Mouse (Mus musculus): ENCODE measurements around the gene Dennd5b. TPM values are rescaled to one million over a fixed set of nuclear protein-coding genes. Genes with fewer than 3 reads are reported as not detected.

The Dennd5b gene
- polyA plus RNA-seq, 1 experiment from 2014 or later = 3.8 TPM

DNA sequence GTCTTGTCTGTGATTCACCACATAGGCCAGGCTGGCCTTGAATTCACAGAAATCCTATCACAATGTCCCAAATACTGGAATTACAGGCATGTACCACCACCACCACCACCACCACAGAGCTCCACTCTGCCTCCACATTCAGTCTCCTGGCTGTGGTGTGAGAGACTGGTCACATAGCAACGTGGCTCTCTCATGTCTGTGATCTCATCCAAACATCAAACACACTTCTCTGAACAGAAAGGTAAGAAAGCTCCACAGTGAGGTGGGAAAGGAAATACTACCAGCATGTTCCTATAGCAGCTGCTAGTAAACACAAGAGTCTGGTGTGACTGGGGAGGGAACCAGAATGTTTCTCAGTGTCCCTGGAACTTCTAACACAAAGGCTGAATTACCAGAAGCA lies 140.2 kb downstream of the Dennd5b start:
- Histone ChIP-seq H3K4me1 (replicated peaks) (no peaks in the 10 kb centered on the region), H3K4me3 (replicated peaks) (no peak overlapping the region), H3K27me3 (no peaks in the 10 kb centered on the region), H3K9ac (no peak overlapping the region), H3K9me3 (replicated peaks) (no peaks in the 10 kb centered on the region), H3K36me3 (no peaks in the 10 kb centered on the region), H3K4me2 (no peak overlapping the region), H3K27ac (no peak overlapping the region)
- no peak for ATAC-seq (ENCODE audit: low read depth)
- no peak for DNase-seq
- 22% methylated on average over 1 of the region's 1 CpGs for WGBS (ENCODE audit: insufficient replicate concordance)

- Histone ChIP-seq H3K27me3 (no peaks in the 10 kb centered on the region), H3K4me3 (replicated peaks) (no peak overlapping the region), H3K4me1 (replicated peaks) (peaks cover 6% of the 10 kb centered on the region; the same call in 1 of the 2 replicates), H3K9ac (no peak overlapping the region), H3K36me3 (no peaks in the 10 kb centered on the region), H3K9me3 (replicated peaks) (no peaks in the 10 kb centered on the region), H3K4me2 (no peak overlapping the region), H3K27ac (no peak overlapping the region)
- 47% methylated on average over 4 of the region's 4 CpGs for WGBS (ENCODE audit: insufficient replicate concordance)
- DNase-seq (no peak), ATAC-seq (ENCODE audit: low read depth) (no peak)
These were observed 141.8 kb downstream of the Dennd5b start for GRCm38 (mm10) chr6:148959540-148960238.

DNA sequence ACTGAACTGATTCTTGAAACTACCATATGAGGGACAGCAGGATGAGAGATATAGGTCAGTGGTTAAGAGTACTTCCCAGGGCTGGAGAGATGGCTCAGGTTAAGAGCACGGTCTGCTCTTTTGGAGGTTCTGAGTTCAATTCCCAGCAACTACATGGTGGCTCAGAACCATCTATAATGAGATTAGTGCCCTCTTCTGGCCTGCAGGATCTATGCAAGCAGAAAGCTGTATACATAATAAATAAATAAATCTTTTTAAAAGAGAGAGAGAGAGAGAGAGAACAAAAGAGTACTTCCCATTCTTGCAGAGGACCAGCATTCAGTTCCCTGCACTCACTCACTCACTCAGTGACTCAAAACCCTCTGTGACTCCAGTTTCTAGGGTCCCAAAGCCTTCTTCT lies 142.8 kb downstream of the Dennd5b start:
- no peak for ATAC-seq (ENCODE audit: low read depth)
- Histone ChIP-seq H3K36me3 (no peaks in the 10 kb centered on the region), H3K9ac (no peak overlapping the region), H3K27ac (no peak overlapping the region), H3K4me1 (replicated peaks) (peaks cover 6% of the 10 kb centered on the region; the same call in 1 of the 2 replicates), H3K9me3 (replicated peaks) (no peaks in the 10 kb centered on the region), H3K27me3 (no peaks in the 10 kb centered on the region), H3K4me3 (replicated peaks) (no peak overlapping the region), H3K4me2 (no peak overlapping the region)
- DNase-seq = no peak
- 67% methylated on average over 1 of the region's 1 CpGs for WGBS (ENCODE audit: insufficient replicate concordance)

DNA sequence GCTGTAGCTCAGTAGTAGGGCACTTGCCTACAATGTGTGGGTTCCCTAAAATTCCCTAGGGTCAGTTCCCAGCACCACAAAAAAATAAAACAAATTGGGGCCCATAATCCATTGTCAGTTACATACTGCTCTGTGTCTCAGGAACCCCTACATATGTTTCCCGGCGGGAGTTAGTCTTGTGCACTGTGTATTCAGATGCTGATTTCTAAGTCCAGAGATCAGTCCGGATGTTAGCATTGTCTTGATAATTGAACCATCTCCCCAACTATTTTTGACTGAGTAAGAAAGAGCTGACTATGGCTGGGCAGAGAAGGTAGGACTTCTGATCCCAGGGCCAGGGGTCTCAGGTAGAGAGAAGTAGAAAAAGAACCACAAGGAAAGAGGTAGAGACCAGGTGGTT lies 144.4 kb downstream of the Dennd5b start:
- DNase-seq (no peak), ATAC-seq (ENCODE audit: low read depth) (no peak)
- H3K9ac ChIP-seq = no peak overlapping the region
- no peaks in the 10 kb centered on the region for H3K36me3 ChIP-seq
- no peaks in the 10 kb centered on the region for H3K27me3 ChIP-seq
- no peak overlapping the region for H3K4me2 ChIP-seq
- H3K4me1 ChIP-seq (replicated peaks) = peaks cover 6% of the 10 kb centered on the region; the same call in 1 of the 2 replicates
- no peaks in the 10 kb centered on the region for H3K9me3 ChIP-seq (replicated peaks)
- 72% methylated on average over 3 of the region's 3 CpGs for WGBS (ENCODE audit: insufficient replicate concordance)
- no peak overlapping the region for H3K4me3 ChIP-seq (replicated peaks)
- H3K27ac ChIP-seq = no peak overlapping the region

- H3K9ac ChIP-seq = no peak overlapping the region
- DNase-seq (no peak), ATAC-seq (ENCODE audit: low read depth) (no peak)
- H3K4me1 ChIP-seq (replicated peaks) = peaks cover 6% of the 10 kb centered on the region; the same call in 1 of the 2 replicates
- H3K9me3 ChIP-seq (replicated peaks) = no peaks in the 10 kb centered on the region
- H3K27ac ChIP-seq = no peak overlapping the region
- no peaks in the 10 kb centered on the region for H3K27me3 ChIP-seq
- no peak overlapping the region for H3K4me3 ChIP-seq (replicated peaks)
- H3K36me3 ChIP-seq = no peaks in the 10 kb centered on the region
- no peak overlapping the region for H3K4me2 ChIP-seq
These were observed 145.6 kb downstream of the Dennd5b start for GRCm38 (mm10) chr6:148955641-148956420.

- ATAC-seq (ENCODE audit: low read depth) = no peak
- DNase-seq = no peak
- 40% methylated on average over 11 of the region's 11 CpGs for WGBS (ENCODE audit: insufficient replicate concordance)
These were observed 154.5 kb downstream of the Dennd5b start for GRCm38 (mm10) chr6:148946881-148947405.

DNA sequence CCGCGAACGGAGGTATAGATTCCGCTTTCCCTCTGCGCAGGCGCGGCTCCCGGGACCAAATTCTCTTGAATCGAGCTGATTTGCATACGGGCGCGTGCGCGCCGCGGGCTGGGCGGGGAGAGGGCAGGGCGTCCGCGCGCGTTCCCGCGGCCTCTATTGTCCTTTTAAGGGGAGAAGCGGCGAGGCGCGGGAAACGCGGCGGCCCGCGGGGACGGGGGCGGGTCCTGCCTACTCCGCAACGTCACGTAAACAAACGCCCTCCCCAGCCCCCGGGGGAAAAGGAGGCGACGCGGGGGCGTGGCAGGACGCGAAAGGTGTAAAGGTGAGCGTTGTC lies 155.1 kb downstream of the Dennd5b start, which contains the start of gene Sinhcaf:
Gene Sinhcaf (minus strand): TSS at position 59 of the 334 bp plus-strand sequence.
- under 1% methylated on average over 47 of the region's 47 CpGs for WGBS (ENCODE audit: insufficient replicate concordance)

More at GRCm38 (mm10) chr6:148946881-148947405, 154.5 kb downstream of the Dennd5b start:
- Histone ChIP-seq H3K9ac (peak overlapping the region; percentile 93), H3K4me2 (peak overlapping the region; percentile 98), H3K9me3 (replicated peaks) (no peaks in the 10 kb centered on the region), H3K27ac (peak overlapping the region; percentile 72), H3K4me1 (replicated peaks) (peaks cover 32% of the 10 kb centered on the region), H3K4me3 (replicated peaks) (peak overlapping the region; percentile 90), H3K27me3 (no peaks in the 10 kb centered on the region), H3K36me3 (peaks cover 5% of the 10 kb centered on the region; the same call in 1 of the 2 replicates)

DNA sequence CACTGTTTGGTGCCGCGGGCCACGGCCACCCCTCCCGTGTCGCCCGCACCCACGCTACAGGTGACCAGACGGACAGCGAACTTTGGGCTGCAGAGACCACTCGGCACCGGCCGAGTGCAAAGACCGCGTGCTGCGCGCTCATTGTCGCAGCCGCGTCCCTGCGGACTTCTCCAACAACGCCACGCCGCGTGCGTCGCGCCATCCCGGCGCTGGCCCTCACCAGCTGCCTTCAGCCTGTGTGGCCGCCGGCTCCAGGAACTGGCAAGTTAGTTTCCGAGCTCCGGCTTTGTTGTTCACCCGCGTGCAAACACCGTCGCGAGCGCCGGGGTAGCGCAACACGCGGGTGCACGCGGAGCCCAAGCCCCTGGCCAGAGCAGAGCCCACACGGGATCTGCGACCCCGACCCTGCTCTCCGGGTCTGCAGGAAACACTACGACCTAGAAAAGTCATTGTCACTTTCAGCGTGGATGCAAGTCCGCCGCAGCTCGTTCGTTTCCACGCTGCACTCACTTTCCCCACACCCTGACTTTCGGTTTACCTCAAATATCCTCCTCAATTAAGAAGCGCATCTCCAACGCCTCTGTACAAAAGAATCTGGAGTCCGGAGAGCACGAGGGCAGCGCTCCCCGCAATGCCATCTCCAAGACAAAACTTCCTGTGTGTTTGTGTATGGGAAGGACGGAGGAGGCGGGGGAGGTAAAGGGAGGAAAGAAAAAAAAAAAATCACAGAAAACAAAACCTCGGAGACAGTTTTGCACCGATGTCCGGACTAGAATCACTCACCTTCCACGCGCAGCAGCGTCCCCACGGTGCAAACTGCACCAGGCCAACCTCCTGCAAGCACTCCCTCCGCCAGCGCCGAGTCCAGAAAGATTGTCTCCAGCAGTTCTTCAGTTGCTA lies 155.7 kb downstream of the Dennd5b start:
- H3K27ac ChIP-seq = peak overlapping the region; percentile 86
- WGBS (ENCODE audit: insufficient replicate concordance) = under 1% methylated on average over 75 of the region's 75 CpGs
- ATAC-seq (ENCODE audit: low read depth) (peak; percentile 13), DNase-seq (peak; percentile 35)
- peak overlapping the region; percentile 93 for H3K9ac ChIP-seq
- no peaks in the 10 kb centered on the region for H3K9me3 ChIP-seq (replicated peaks)
- H3K4me3 ChIP-seq (replicated peaks) = peak overlapping the region; percentile 90
- peaks cover 39% of the 10 kb centered on the region for H3K4me1 ChIP-seq (replicated peaks)
- H3K4me2 ChIP-seq = peak overlapping the region; percentile 98
- peaks cover 10% of the 10 kb centered on the region; the same call in 1 of the 2 replicates for H3K36me3 ChIP-seq
- no peaks in the 10 kb centered on the region for H3K27me3 ChIP-seq

More for the DNA sequence above, 155.1 kb downstream of the Dennd5b start, which contains the start of gene Sinhcaf:
- Histone ChIP-seq H3K4me1 (replicated peaks) (peaks cover 38% of the 10 kb centered on the region), H3K36me3 (peaks cover 10% of the 10 kb centered on the region; the same call in 1 of the 2 replicates), H3K27me3 (no peaks in the 10 kb centered on the region), H3K9me3 (replicated peaks) (no peaks in the 10 kb centered on the region), H3K27ac (peak within 1 kb of the TSS; percentile 86), H3K4me2 (peak within 1 kb of the TSS; percentile 98), H3K4me3 (replicated peaks) (peak within 1 kb of the TSS; percentile 90), H3K9ac (peak within 1 kb of the TSS; percentile 93)
- peak; percentile 98 for DNase-seq
- ATAC-seq (ENCODE audit: low read depth) = peak; percentile 85

GRCm38 (mm10) chr6:148944767-148945508 lies 156.5 kb downstream of the Dennd5b start:
- Histone ChIP-seq H3K27me3 (no peaks in the 10 kb centered on the region), H3K9me3 (replicated peaks) (no peaks in the 10 kb centered on the region), H3K9ac (peak overlapping the region; percentile 93), H3K36me3 (peaks cover 10% of the 10 kb centered on the region; the same call in 1 of the 2 replicates), H3K4me1 (replicated peaks) (peaks cover 39% of the 10 kb centered on the region), H3K27ac (peak overlapping the region; percentile 86), H3K4me2 (peak overlapping the region; percentile 98), H3K4me3 (replicated peaks) (peak overlapping the region; percentile 90)
- ATAC-seq (ENCODE audit: low read depth) (peak; percentile 72), DNase-seq (peak; percentile 62)
- under 1% methylated on average over 92 of the region's 92 CpGs for WGBS (ENCODE audit: insufficient replicate concordance)

GRCm38 (mm10) chr6:148944344-148944766 lies 157.1 kb downstream of the Dennd5b start:
- Histone ChIP-seq H3K4me3 (replicated peaks) (peak overlapping the region; percentile 90), H3K27ac (peak overlapping the region; percentile 86), H3K9me3 (replicated peaks) (no peaks in the 10 kb centered on the region), H3K27me3 (no peaks in the 10 kb centered on the region), H3K4me2 (peak overlapping the region; percentile 98), H3K9ac (peak overlapping the region; percentile 93), H3K4me1 (replicated peaks) (peaks cover 40% of the 10 kb centered on the region), H3K36me3 (peaks cover 10% of the 10 kb centered on the region; the same call in 1 of the 2 replicates)
- WGBS (ENCODE audit: insufficient replicate concordance) = under 1% methylated on average over 30 of the region's 30 CpGs
- DNase-seq = no peak
- ATAC-seq (ENCODE audit: low read depth) = no peak; the same call in 1 of the 2 replicates

Measured in liver, embryonic 13.5 days (tissue).